Mouse (Mus musculus): Measurements from ENCODE around the gene Oas1h. TPM values are rescaled to one million over a fixed set of nuclear protein-coding genes. Genes with fewer than 3 reads are reported as not detected.
"Not testable (repeated sequence)": the region's sequence is repeated elsewhere in the genome, so short reads cannot be mapped to it uniquely, and the experiment has no call there.

Gene Oas1h
- total and polyA plus RNA-seq, 3 experiments: not detected

GRCm38 (mm10) chr5:120871469-120871868 is 10.2 kb downstream of the Oas1h start:
- H3K9me3 ChIP-seq (replicated peaks; ENCODE audit: insufficient read depth, low read length): no peaks in the 10 kb centered on the region
- H3K9ac ChIP-seq (ENCODE audit: control insufficient read depth, low read depth, low read length, poor library complexity, severe bottlenecking): no peak overlapping the region
- H3K4me3 ChIP-seq (ENCODE audit: control insufficient read depth in 1 of 2, insufficient read depth in 1 of 2, low read depth in 2 of 2, low read length in 2 of 2): no peak overlapping the region
- DNase-seq (ENCODE audit: low read depth, low spot score): no peak
- H3K4me1 ChIP-seq (ENCODE audit: control insufficient read depth in 1 of 2, insufficient read depth in 2 of 2, low read length in 2 of 2): no peaks in the 10 kb centered on the region
- no peaks in the 10 kb centered on the region for H3K36me3 ChIP-seq (ENCODE audit: control insufficient read depth in 1 of 2, insufficient read depth in 2 of 2, low read length in 2 of 2)
- H3K79me2 ChIP-seq (ENCODE audit: control insufficient read depth, insufficient read depth, low read length, poor library complexity): no peaks in the 10 kb centered on the region
- H3K27me3 ChIP-seq (ENCODE audit: control insufficient read depth in 1 of 2, insufficient read depth in 2 of 2, low read length in 2 of 2): no peaks in the 10 kb centered on the region
- no peak overlapping the region for H3K27ac ChIP-seq (ENCODE audit: control insufficient read depth, low read depth, low read length)
- TF ChIP-seq USF1 (IDR thresholded peaks at IDR 0.05; ENCODE audit: low read depth, low read length) (no peak), MYB (IDR thresholded peaks at IDR 0.05; ENCODE audit: low read depth, low read length) (no peak), MAX (IDR thresholded peaks at IDR 0.05; ENCODE audit: low read length) (no peak), JUND (IDR thresholded peaks at IDR 0.05; ENCODE audit: low read depth, low read length) (no peak), ZC3H11A (IDR thresholded peaks at IDR 0.05; ENCODE audit: low read depth, low read length) (no peak), TBP (IDR thresholded peaks at IDR 0.05; ENCODE audit: low read depth, low read length) (no peak), UBTF (IDR thresholded peaks at IDR 0.05; ENCODE audit: borderline replicate concordance, insufficient read depth, low read depth, low read length) (no peak), GATA1 (IDR thresholded peaks at IDR 0.05; ENCODE audit: low read depth, low read length) (no peak), E2F4 (IDR thresholded peaks at IDR 0.05; ENCODE audit: borderline replicate concordance, low read depth, low read length) (no peak), SIN3A (IDR thresholded peaks at IDR 0.05; ENCODE audit: low read length) (no peak), RAD21 (IDR thresholded peaks at IDR 0.05; ENCODE audit: low read depth, low read length) (no peak), POLR2AphosphoS5 (IDR thresholded peaks at IDR 0.05; ENCODE audit: borderline replicate concordance, low read depth, low read length) (no peak), POLR2AphosphoS2 (IDR thresholded peaks at IDR 0.05; ENCODE audit: low read length) (no peak), CHD2 (IDR thresholded peaks at IDR 0.05; ENCODE audit: low read length) (no peak), CHD1 (IDR thresholded peaks at IDR 0.05; ENCODE audit: low read depth, low read length) (no peak), ZNF384 (IDR thresholded peaks at IDR 0.05; ENCODE audit: low read depth, low read length) (no peak), NRF1 (IDR thresholded peaks at IDR 0.05; ENCODE audit: insufficient read depth, low read depth, low read length, poor library complexity, severe bottlenecking) (no peak), KAT2A (conservative IDR thresholded peaks at IDR 0.05; ENCODE audit: low read depth, low read length) (no peak), ZKSCAN1 (IDR thresholded peaks at IDR 0.05; ENCODE audit: low read depth, low read length) (no peak)

DNA sequence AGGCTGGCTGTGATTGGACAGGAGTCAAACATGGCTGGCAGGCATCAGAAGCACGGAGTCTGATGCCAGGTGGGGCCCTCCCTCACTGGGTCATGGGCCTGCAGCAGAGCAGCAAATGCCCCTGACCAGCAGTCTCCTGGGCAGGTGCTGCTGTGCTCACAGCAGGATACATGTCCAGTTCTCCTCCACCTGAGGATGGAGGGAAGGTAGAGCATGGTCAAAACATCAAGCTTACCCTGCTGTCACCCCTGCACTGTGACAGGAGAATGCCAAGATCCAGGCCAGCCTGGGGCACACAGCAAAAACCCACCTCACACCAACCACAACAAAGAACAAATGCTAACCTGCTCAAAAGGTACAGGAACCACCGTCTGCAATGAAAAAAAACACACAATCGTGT is 15.6 kb downstream of the Oas1h start:
- H3K27ac ChIP-seq (ENCODE audit: control insufficient read depth, low read depth, low read length); H3K4me3 ChIP-seq (ENCODE audit: control insufficient read depth in 1 of 2, insufficient read depth in 1 of 2, low read depth in 2 of 2, low read length in 2 of 2); H3K36me3 ChIP-seq (ENCODE audit: control insufficient read depth in 1 of 2, insufficient read depth in 2 of 2, low read length in 2 of 2); H3K9me3 ChIP-seq (replicated peaks; ENCODE audit: insufficient read depth, low read length); DNase-seq (ENCODE audit: low read depth, low spot score); H3K9ac ChIP-seq (ENCODE audit: control insufficient read depth, low read depth, low read length, poor library complexity, severe bottlenecking); H3K4me1 ChIP-seq (ENCODE audit: control insufficient read depth in 1 of 2, insufficient read depth in 2 of 2, low read length in 2 of 2); H3K79me2 ChIP-seq (ENCODE audit: control insufficient read depth, insufficient read depth, low read length, poor library complexity); H3K27me3 ChIP-seq (ENCODE audit: control insufficient read depth in 1 of 2, insufficient read depth in 2 of 2, low read length in 2 of 2): not testable (repeated sequence)

DNA sequence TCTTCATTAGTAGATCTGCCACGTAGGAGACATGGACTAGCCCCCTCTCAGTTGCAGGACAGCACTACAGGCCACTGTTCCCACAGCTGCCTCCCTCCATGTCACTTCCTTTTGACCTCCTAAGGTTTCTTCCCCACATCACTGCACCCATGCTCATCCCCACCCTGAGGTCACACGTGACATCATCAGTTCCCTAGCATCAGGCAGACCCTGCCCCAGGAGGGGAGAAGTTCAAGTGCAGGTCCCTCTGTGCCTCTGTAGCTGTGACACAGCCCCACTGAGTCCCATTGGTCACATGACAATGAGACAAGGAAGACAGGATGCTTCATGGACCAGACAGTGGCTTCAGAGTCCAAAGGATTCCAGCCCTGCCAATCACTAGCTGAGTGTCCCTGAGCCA is 16.2 kb downstream of the Oas1h start:
- not testable (repeated sequence) for H3K36me3 ChIP-seq (ENCODE audit: control insufficient read depth in 1 of 2, insufficient read depth in 2 of 2, low read length in 2 of 2); H3K79me2 ChIP-seq (ENCODE audit: control insufficient read depth, insufficient read depth, low read length, poor library complexity); H3K9me3 ChIP-seq (replicated peaks; ENCODE audit: insufficient read depth, low read length)

GRCm38 (mm10) chr5:120878803-120879202 is 17.6 kb downstream of the Oas1h start:
- H3K4me3 ChIP-seq (ENCODE audit: control insufficient read depth in 1 of 2, insufficient read depth in 1 of 2, low read depth in 2 of 2, low read length in 2 of 2); H3K9ac ChIP-seq (ENCODE audit: control insufficient read depth, low read depth, low read length, poor library complexity, severe bottlenecking); H3K4me1 ChIP-seq (ENCODE audit: control insufficient read depth in 1 of 2, insufficient read depth in 2 of 2, low read length in 2 of 2); H3K27ac ChIP-seq (ENCODE audit: control insufficient read depth, low read depth, low read length); H3K79me2 ChIP-seq (ENCODE audit: control insufficient read depth, insufficient read depth, low read length, poor library complexity); H3K27me3 ChIP-seq (ENCODE audit: control insufficient read depth in 1 of 2, insufficient read depth in 2 of 2, low read length in 2 of 2); H3K36me3 ChIP-seq (ENCODE audit: control insufficient read depth in 1 of 2, insufficient read depth in 2 of 2, low read length in 2 of 2); H3K9me3 ChIP-seq (replicated peaks; ENCODE audit: insufficient read depth, low read length); DNase-seq (ENCODE audit: low read depth, low spot score): not testable (repeated sequence)

More for the DNA sequence above, 16.2 kb downstream of the Oas1h start:
- not testable (repeated sequence) for H3K4me3 ChIP-seq (ENCODE audit: control insufficient read depth in 1 of 2, insufficient read depth in 1 of 2, low read depth in 2 of 2, low read length in 2 of 2); H3K27ac ChIP-seq (ENCODE audit: control insufficient read depth, low read depth, low read length); H3K27me3 ChIP-seq (ENCODE audit: control insufficient read depth in 1 of 2, insufficient read depth in 2 of 2, low read length in 2 of 2); DNase-seq (ENCODE audit: low read depth, low spot score); H3K4me1 ChIP-seq (ENCODE audit: control insufficient read depth in 1 of 2, insufficient read depth in 2 of 2, low read length in 2 of 2); H3K9ac ChIP-seq (ENCODE audit: control insufficient read depth, low read depth, low read length, poor library complexity, severe bottlenecking)

Measured in MEL (cell line).